Mouse (Mus musculus): Measurements from ENCODE around the gene Kcnh6. TPM values are rescaled to one million over a fixed set of nuclear protein-coding genes. Genes with fewer than 3 reads are reported as not detected.

Gene Kcnh6
- total and polyA plus RNA-seq, 2 experiments from 2014 or later, result 3.0 to 4.3 TPM

DNA sequence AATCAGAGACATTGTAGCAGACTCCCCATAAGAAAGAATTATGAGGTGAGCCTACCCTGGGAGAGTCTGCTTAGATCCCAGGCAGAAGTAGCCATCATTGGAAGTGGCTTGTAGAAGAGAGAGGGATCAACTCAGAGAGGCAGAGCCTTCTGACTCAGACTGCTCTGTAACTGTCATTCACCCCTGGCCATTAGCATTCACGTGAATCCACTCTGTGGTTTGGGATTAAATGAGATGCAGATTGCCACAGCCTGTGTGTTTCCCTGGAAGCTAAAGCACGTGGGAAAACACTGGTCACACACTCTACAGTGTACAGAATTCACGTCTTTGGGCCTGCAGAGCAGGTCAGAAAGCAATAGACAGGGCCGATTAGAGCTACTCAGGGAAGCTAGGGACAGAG lies 23.5 kb upstream of the Kcnh6 start:
- no peaks in the 10 kb centered on the region for H3K9me3 ChIP-seq (ENCODE audit: low read length)
- H3K27me3 ChIP-seq (ENCODE audit: insufficient read depth, low read length), result no peaks in the 10 kb centered on the region
- H3K36me3 ChIP-seq (ENCODE audit: insufficient read depth, low read length), result no peaks in the 10 kb centered on the region
- 62% methylated on average over 4 of the region's 4 CpGs for WGBS
- no peak overlapping the region for H3K4me3 ChIP-seq (ENCODE audit: low read length)
- H3K4me1 ChIP-seq (ENCODE audit: insufficient read depth, low read length), result no peaks in the 10 kb centered on the region
- H3K9ac ChIP-seq (replicated peaks; ENCODE audit: low read length), result no peak overlapping the region
- no peak for ATAC-seq
- no peak for DNase-seq (ENCODE audit: low spot score)
- H3K27ac ChIP-seq, result no peak overlapping the region
- H3K4me2 ChIP-seq (ENCODE audit: low read depth, low read length), result no peak overlapping the region
- no peak for TF ChIP-seq CTCF (IDR thresholded peaks at IDR 0.05; ENCODE audit: low read depth)

DNA sequence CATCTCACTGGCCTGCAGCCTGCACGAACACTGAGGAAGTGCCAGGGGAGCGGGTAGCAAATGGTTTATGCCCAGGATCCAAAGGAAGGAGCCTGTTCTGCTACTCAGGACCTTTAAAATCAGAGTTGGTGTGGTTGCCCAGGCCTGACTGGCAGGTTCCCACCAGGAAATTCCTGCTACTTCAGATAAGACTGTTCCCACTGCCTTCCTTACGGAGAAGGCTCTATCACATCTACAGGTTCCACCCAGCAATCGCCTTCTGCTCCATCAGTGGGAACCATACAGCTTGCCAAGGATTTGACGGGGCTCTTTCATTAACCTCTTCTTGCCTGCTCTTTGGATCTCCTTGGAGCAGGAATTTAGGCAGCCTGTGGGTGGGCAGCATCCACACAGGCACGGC lies 20.5 kb upstream of the Kcnh6 start:
- H3K9ac ChIP-seq (replicated peaks; ENCODE audit: low read length), result no peak overlapping the region
- H3K4me1 ChIP-seq (ENCODE audit: insufficient read depth, low read length), result no peaks in the 10 kb centered on the region
- WGBS, result 63% methylated on average over 6 of the region's 6 CpGs
- DNase-seq (ENCODE audit: low spot score) (peak; percentile 34), ATAC-seq (no peak)
- no peaks in the 10 kb centered on the region for H3K9me3 ChIP-seq (ENCODE audit: low read length)
- H3K27me3 ChIP-seq (ENCODE audit: insufficient read depth, low read length), result no peaks in the 10 kb centered on the region
- no peak overlapping the region for H3K4me3 ChIP-seq (ENCODE audit: low read length)
- H3K4me2 ChIP-seq (ENCODE audit: low read depth, low read length), result no peak overlapping the region
- no peak for TF ChIP-seq CTCF (IDR thresholded peaks at IDR 0.05; ENCODE audit: low read depth)
- H3K27ac ChIP-seq, result no peak overlapping the region
- no peaks in the 10 kb centered on the region for H3K36me3 ChIP-seq (ENCODE audit: insufficient read depth, low read length)

DNA sequence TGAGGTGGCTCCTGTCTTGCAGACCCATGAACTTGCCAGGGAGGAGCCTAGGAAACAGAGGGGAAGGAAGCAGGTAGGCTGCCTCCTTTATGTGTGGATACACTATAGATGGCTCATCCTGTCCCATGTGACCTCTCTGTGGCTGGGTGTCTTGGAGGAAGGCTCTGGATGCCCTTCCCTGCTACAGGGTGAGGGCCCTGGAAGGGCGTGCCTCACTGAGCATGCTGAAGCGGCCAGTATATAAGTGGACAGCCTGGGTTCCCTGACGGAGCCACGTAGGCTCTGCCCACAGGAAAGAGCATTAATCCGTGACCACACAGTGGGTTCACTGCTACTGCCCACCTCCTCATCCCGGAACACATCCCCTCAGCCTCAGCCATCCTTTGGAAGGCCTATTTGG lies 18.5 kb upstream of the Kcnh6 start:
- 70% methylated on average over 6 of the region's 6 CpGs for WGBS

DNA sequence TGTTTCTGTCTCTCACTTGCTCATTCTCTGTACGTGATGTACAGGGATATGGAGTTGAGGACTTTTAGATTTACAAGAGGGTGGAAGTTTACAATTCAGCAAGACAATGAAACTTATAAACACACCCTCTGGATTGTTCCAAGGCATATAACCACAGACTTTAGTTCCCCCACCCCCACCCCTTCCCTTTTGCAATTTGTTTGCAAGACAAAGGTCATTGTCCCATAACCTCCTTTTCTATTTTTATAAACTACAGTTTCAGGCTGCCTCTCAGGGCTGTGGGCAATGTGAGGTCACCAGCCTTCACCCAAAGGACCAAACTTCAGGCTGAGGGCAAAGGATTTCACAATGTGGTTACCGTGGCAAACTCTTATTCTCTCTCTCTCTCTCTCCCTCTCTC lies 17.7 kb upstream of the Kcnh6 start:
- DNase-seq (ENCODE audit: low spot score) (no peak), ATAC-seq (no peak)
- Histone ChIP-seq H3K27me3 (ENCODE audit: insufficient read depth, low read length) (no peaks in the 10 kb centered on the region), H3K4me2 (ENCODE audit: low read depth, low read length) (no peak overlapping the region), H3K36me3 (ENCODE audit: insufficient read depth, low read length) (no peaks in the 10 kb centered on the region), H3K9me3 (ENCODE audit: low read length) (no peaks in the 10 kb centered on the region), H3K9ac (replicated peaks; ENCODE audit: low read length) (no peak overlapping the region), H3K4me1 (ENCODE audit: insufficient read depth, low read length) (no peaks in the 10 kb centered on the region), H3K27ac (no peak overlapping the region), H3K4me3 (ENCODE audit: low read length) (no peak overlapping the region)
- 67% methylated on average over 2 of the region's 2 CpGs for WGBS
- no peak for TF ChIP-seq CTCF (IDR thresholded peaks at IDR 0.05; ENCODE audit: low read depth)

More for the DNA sequence above, 18.5 kb upstream of the Kcnh6 start:
- no peak for DNase-seq (ENCODE audit: low spot score)
- H3K36me3 ChIP-seq (ENCODE audit: insufficient read depth, low read length), result no peaks in the 10 kb centered on the region
- no peaks in the 10 kb centered on the region for H3K27me3 ChIP-seq (ENCODE audit: insufficient read depth, low read length)
- H3K4me2 ChIP-seq (ENCODE audit: low read depth, low read length), result no peak overlapping the region
- no peak for TF ChIP-seq CTCF (IDR thresholded peaks at IDR 0.05; ENCODE audit: low read depth)
- no peaks in the 10 kb centered on the region for H3K4me1 ChIP-seq (ENCODE audit: insufficient read depth, low read length)
- no peaks in the 10 kb centered on the region for H3K9me3 ChIP-seq (ENCODE audit: low read length)
- no peak overlapping the region for H3K9ac ChIP-seq (replicated peaks; ENCODE audit: low read length)
- no peak for ATAC-seq
- no peak overlapping the region for H3K4me3 ChIP-seq (ENCODE audit: low read length)
- no peak overlapping the region for H3K27ac ChIP-seq

GRCm38 (mm10) chr11:105994375-105994774 lies 13.5 kb upstream of the Kcnh6 start, which contains the start of gene Ace3:
TSS of gene Ace3 (plus strand) at chr11:105994675.
- no peak for TF ChIP-seq CTCF (IDR thresholded peaks at IDR 0.05; ENCODE audit: low read depth)
- no peak for DNase-seq (ENCODE audit: low spot score)
- Histone ChIP-seq H3K27me3 (ENCODE audit: insufficient read depth, low read length) (no peaks in the 10 kb centered on the region), H3K4me3 (ENCODE audit: low read length) (no peak within 1 kb of the TSS), H3K9me3 (ENCODE audit: low read length) (no peaks in the 10 kb centered on the region), H3K4me2 (ENCODE audit: low read depth, low read length) (no peak within 1 kb of the TSS), H3K36me3 (ENCODE audit: insufficient read depth, low read length) (no peaks in the 10 kb centered on the region), H3K4me1 (ENCODE audit: insufficient read depth, low read length) (no peaks in the 10 kb centered on the region), H3K27ac (no peak within 1 kb of the TSS), H3K9ac (replicated peaks; ENCODE audit: low read length) (no peak within 1 kb of the TSS)
- 92% methylated on average over 3 of the region's 3 CpGs for WGBS
- ATAC-seq, result no peak

DNA sequence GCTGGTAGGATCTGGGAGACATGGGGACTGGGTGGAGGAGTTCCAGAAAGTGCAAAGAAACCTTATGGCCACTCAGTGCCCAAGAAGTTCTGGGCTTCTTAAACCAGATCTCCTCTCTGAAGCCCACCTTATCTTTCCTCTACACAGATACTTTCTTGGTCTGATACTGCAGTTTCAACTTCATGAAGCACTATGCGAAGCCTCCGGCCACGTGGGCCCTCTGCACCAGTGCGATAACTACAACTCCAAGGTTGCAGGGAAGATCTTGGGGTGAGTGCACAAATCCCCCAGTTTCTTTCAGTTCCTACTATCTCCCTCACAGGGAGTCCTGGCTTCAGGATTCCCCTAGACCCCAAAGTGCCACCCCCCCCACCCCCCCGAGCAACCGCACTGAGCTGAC lies 7.9 kb upstream of the Kcnh6 start:
- Histone ChIP-seq H3K9ac (replicated peaks; ENCODE audit: low read length) (no peak overlapping the region), H3K4me2 (ENCODE audit: low read depth, low read length) (no peak overlapping the region), H3K36me3 (ENCODE audit: insufficient read depth, low read length) (no peaks in the 10 kb centered on the region), H3K27ac (no peak overlapping the region), H3K4me3 (ENCODE audit: low read length) (no peak overlapping the region), H3K4me1 (ENCODE audit: insufficient read depth, low read length) (no peaks in the 10 kb centered on the region), H3K27me3 (ENCODE audit: insufficient read depth, low read length) (no peaks in the 10 kb centered on the region), H3K9me3 (ENCODE audit: low read length) (no peaks in the 10 kb centered on the region)
- DNase-seq (ENCODE audit: low spot score) (no peak), ATAC-seq (no peak)
- no peak for TF ChIP-seq CTCF (IDR thresholded peaks at IDR 0.05; ENCODE audit: low read depth)
- WGBS, result 90% methylated on average over 6 of the region's 6 CpGs

DNA sequence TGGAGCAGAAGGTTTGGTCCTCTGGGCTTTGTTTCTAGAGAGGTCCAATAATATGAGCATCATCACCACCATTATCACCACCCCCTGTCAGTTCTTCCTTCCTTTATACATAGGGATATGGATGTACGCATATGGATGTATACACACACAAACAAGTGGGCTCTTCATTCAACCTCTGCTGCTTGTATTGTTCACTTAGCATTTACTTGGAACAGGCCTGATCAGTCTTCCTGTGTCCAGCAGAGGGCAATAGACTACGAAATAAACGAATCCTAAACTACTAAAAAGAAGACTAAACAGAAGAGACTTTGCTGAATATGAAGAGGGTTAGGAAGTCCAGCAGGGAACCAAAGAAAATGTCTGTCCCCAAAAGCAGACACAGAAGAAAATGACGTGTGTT lies 6.2 kb upstream of the Kcnh6 start:
- H3K9ac ChIP-seq (replicated peaks; ENCODE audit: low read length), result no peak overlapping the region
- H3K36me3 ChIP-seq (ENCODE audit: insufficient read depth, low read length), result no peaks in the 10 kb centered on the region
- no peak overlapping the region for H3K27ac ChIP-seq
- DNase-seq (ENCODE audit: low spot score) (peak; percentile 59), ATAC-seq (no peak)
- no peak overlapping the region for H3K4me2 ChIP-seq (ENCODE audit: low read depth, low read length)
- peak; percentile 70 for TF ChIP-seq CTCF (IDR thresholded peaks at IDR 0.05; ENCODE audit: low read depth)
- no peaks in the 10 kb centered on the region for H3K27me3 ChIP-seq (ENCODE audit: insufficient read depth, low read length)
- no peaks in the 10 kb centered on the region for H3K4me1 ChIP-seq (ENCODE audit: insufficient read depth, low read length)
- no peaks in the 10 kb centered on the region for H3K9me3 ChIP-seq (ENCODE audit: low read length)
- H3K4me3 ChIP-seq (ENCODE audit: low read length), result no peak overlapping the region
- 45% methylated on average over 4 of the region's 4 CpGs for WGBS
